Mouse (Mus musculus): ENCODE data around the gene Rexo1. TPM values are rescaled to one million over a fixed set of nuclear protein-coding genes. Genes with fewer than 3 reads are reported as not detected.
"Not testable (repeated sequence)": the region's sequence is repeated elsewhere in the genome, so short reads cannot be mapped to it uniquely, and the experiment has no call there.

Gene Rexo1
- polyA plus RNA-seq, 1 experiment from 2014 or later, result 7.1 TPM

GRCm38 (mm10) chr10:80606737-80607350 is 45.5 kb upstream of the Rexo1 start:
- no peak overlapping the region; the same call in 1 of the 2 replicates for H3K27ac ChIP-seq (replicated peaks)
- peaks cover 9% of the 10 kb centered on the region for H3K36me3 ChIP-seq (ENCODE audit: control insufficient read depth, insufficient read depth, low read length)
- TF ChIP-seq EP300 (optimal IDR thresholded peaks at IDR 0.05), result no peak
- TF ChIP-seq CTCF (IDR thresholded peaks at IDR 0.05; ENCODE audit: low read depth), result no peak
- no peak for DNase-seq (ENCODE audit: low spot score)
- no peak overlapping the region for H3K4me3 ChIP-seq (ENCODE audit: low read depth, low read length)
- no peaks in the 10 kb centered on the region for H3K9me3 ChIP-seq (ENCODE audit: control insufficient read depth, low read length)
- WGBS, result 94% methylated on average over 34 of the region's 34 CpGs
- H3K27me3 ChIP-seq (ENCODE audit: control insufficient read depth, insufficient read depth, low read length), result no peaks in the 10 kb centered on the region
- no peak for ATAC-seq (ENCODE audit: low FRiP score, low TSS enrichment)
- H3K9ac ChIP-seq (ENCODE audit: low read length), result no peak overlapping the region
- no peak overlapping the region for H3K4me2 ChIP-seq (replicated peaks; ENCODE audit: low read depth)
- H3K4me1 ChIP-seq (replicated peaks; ENCODE audit: control insufficient read depth, insufficient read depth), result peaks cover 3% of the 10 kb centered on the region; the same call in 1 of the 2 replicates

GRCm38 (mm10) chr10:80606306-80606705 is 44.9 kb upstream of the Rexo1 start:
- Histone ChIP-seq H3K27ac (replicated peaks) (peak overlapping the region; percentile 18; the same call in 1 of the 2 replicates), H3K27me3 (ENCODE audit: control insufficient read depth, insufficient read depth, low read length) (no peaks in the 10 kb centered on the region), H3K9ac (ENCODE audit: low read length) (peak overlapping the region; percentile 13; the same call in 1 of the 2 replicates), H3K36me3 (ENCODE audit: control insufficient read depth, insufficient read depth, low read length) (peaks cover 9% of the 10 kb centered on the region), H3K4me3 (ENCODE audit: low read depth, low read length) (no peak overlapping the region), H3K9me3 (ENCODE audit: control insufficient read depth, low read length) (no peaks in the 10 kb centered on the region), H3K4me2 (replicated peaks; ENCODE audit: low read depth) (no peak overlapping the region), H3K4me1 (replicated peaks; ENCODE audit: control insufficient read depth, insufficient read depth) (peaks cover 3% of the 10 kb centered on the region; the same call in 1 of the 2 replicates)
- 62% methylated on average over 20 of the region's 23 CpGs for WGBS
- DNase-seq (ENCODE audit: low spot score), result peak; percentile 87
- peak; percentile 60 for ATAC-seq (ENCODE audit: low FRiP score, low TSS enrichment)
- TF ChIP-seq EP300 (optimal IDR thresholded peaks at IDR 0.05) (no peak), CTCF (IDR thresholded peaks at IDR 0.05; ENCODE audit: low read depth) (no peak)

GRCm38 (mm10) chr10:80605721-80606120 is 44.4 kb upstream of the Rexo1 start, which contains the start of gene Gm49322:
Gene Gm49322 (plus strand): TSS chr10:80606021.
- Histone ChIP-seq H3K27ac (replicated peaks) (peak within 1 kb of the TSS; percentile 18; the same call in 1 of the 2 replicates), H3K9ac (ENCODE audit: low read length) (peak within 1 kb of the TSS; percentile 13; the same call in 1 of the 2 replicates)
- ATAC-seq (ENCODE audit: low FRiP score, low TSS enrichment); DNase-seq (ENCODE audit: low spot score); H3K4me2 ChIP-seq (replicated peaks; ENCODE audit: low read depth); H3K9me3 ChIP-seq (ENCODE audit: control insufficient read depth, low read length); H3K27me3 ChIP-seq (ENCODE audit: control insufficient read depth, insufficient read depth, low read length); H3K4me3 ChIP-seq (ENCODE audit: low read depth, low read length); H3K36me3 ChIP-seq (ENCODE audit: control insufficient read depth, insufficient read depth, low read length); H3K4me1 ChIP-seq (replicated peaks; ENCODE audit: control insufficient read depth, insufficient read depth): not testable (repeated sequence)
- 84% methylated on average over 4 of the region's 4 CpGs for WGBS

DNA sequence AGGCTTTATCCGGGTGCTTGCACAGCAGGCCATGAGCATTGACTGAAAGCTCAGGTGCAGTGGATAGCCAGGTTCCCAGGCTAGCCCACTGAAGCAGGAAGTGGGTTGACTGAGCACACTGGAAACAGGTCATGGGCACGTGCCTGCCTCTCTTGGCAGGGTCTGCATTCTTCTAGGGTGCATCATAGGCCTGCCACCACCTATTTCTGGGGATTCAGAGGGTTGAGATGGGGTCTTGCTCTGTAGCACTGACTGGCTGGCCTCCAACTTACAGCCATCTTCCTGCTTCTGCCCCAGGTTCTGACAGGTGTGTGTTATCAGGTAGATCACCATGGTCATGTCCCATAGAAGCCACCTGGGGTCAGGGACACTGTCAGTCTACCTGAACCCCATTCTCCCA is 43.6 kb upstream of the Rexo1 start:
- Histone ChIP-seq H3K9ac (ENCODE audit: low read length) (no peak overlapping the region), H3K27me3 (ENCODE audit: control insufficient read depth, insufficient read depth, low read length) (no peaks in the 10 kb centered on the region), H3K4me2 (replicated peaks; ENCODE audit: low read depth) (no peak overlapping the region), H3K9me3 (ENCODE audit: control insufficient read depth, low read length) (no peaks in the 10 kb centered on the region), H3K4me1 (replicated peaks; ENCODE audit: control insufficient read depth, insufficient read depth) (peaks cover 3% of the 10 kb centered on the region; the same call in 1 of the 2 replicates), H3K36me3 (ENCODE audit: control insufficient read depth, insufficient read depth, low read length) (peaks cover 9% of the 10 kb centered on the region), H3K27ac (replicated peaks) (no peak overlapping the region), H3K4me3 (ENCODE audit: low read depth, low read length) (no peak overlapping the region)
- ATAC-seq (ENCODE audit: low FRiP score, low TSS enrichment) (no peak), DNase-seq (ENCODE audit: low spot score) (no peak)
- TF ChIP-seq CTCF (IDR thresholded peaks at IDR 0.05; ENCODE audit: low read depth) (no peak), EP300 (optimal IDR thresholded peaks at IDR 0.05) (no peak)
- WGBS, result 86% methylated on average over 2 of the region's 2 CpGs

- H3K27ac ChIP-seq (replicated peaks), result peak overlapping the region; percentile 91
- TF ChIP-seq EP300 (optimal IDR thresholded peaks at IDR 0.05) (no peak), CTCF (IDR thresholded peaks at IDR 0.05; ENCODE audit: low read depth) (no peak)
- H3K9me3 ChIP-seq (ENCODE audit: control insufficient read depth, low read length), result no peaks in the 10 kb centered on the region
- H3K4me1 ChIP-seq (replicated peaks; ENCODE audit: control insufficient read depth, insufficient read depth), result peaks cover 3% of the 10 kb centered on the region; the same call in 1 of the 2 replicates
- peak overlapping the region; percentile 70; the same call in 1 of the 2 replicates for H3K4me3 ChIP-seq (ENCODE audit: low read depth, low read length)
- H3K36me3 ChIP-seq (ENCODE audit: control insufficient read depth, insufficient read depth, low read length), result peaks cover 7% of the 10 kb centered on the region
- DNase-seq (ENCODE audit: low spot score), result no peak
- 60% methylated on average over 7 of the region's 7 CpGs for WGBS
- no peaks in the 10 kb centered on the region for H3K27me3 ChIP-seq (ENCODE audit: control insufficient read depth, insufficient read depth, low read length)
- no peak for ATAC-seq (ENCODE audit: low FRiP score, low TSS enrichment)
- peak overlapping the region; percentile 91 for H3K4me2 ChIP-seq (replicated peaks; ENCODE audit: low read depth)
- H3K9ac ChIP-seq (ENCODE audit: low read length), result peak overlapping the region; percentile 68
Observed at GRCm38 (mm10) chr10:80604001-80604509, 42.7 kb upstream of the Rexo1 start.

GRCm38 (mm10) chr10:80603364-80603763 is 42.0 kb upstream of the Rexo1 start:
- no peaks in the 10 kb centered on the region for H3K9me3 ChIP-seq (ENCODE audit: control insufficient read depth, low read length)
- H3K4me2 ChIP-seq (replicated peaks; ENCODE audit: low read depth), result peak overlapping the region; percentile 91
- TF ChIP-seq EP300 (optimal IDR thresholded peaks at IDR 0.05) (no peak), CTCF (IDR thresholded peaks at IDR 0.05; ENCODE audit: low read depth) (no peak)
- WGBS, result 27% methylated on average over 7 of the region's 7 CpGs
- peaks cover 6% of the 10 kb centered on the region for H3K36me3 ChIP-seq (ENCODE audit: control insufficient read depth, insufficient read depth, low read length)
- ATAC-seq (ENCODE audit: low FRiP score, low TSS enrichment) (no peak), DNase-seq (ENCODE audit: low spot score) (no peak)
- H3K9ac ChIP-seq (ENCODE audit: low read length), result peak overlapping the region; percentile 68
- H3K4me3 ChIP-seq (ENCODE audit: low read depth, low read length), result peak overlapping the region; percentile 70
- H3K27me3 ChIP-seq (ENCODE audit: control insufficient read depth, insufficient read depth, low read length), result no peaks in the 10 kb centered on the region
- H3K4me1 ChIP-seq (replicated peaks; ENCODE audit: control insufficient read depth, insufficient read depth), result peaks cover 3% of the 10 kb centered on the region; the same call in 1 of the 2 replicates
- H3K27ac ChIP-seq (replicated peaks), result peak overlapping the region; percentile 91

Measured in stomach, postnatal 0 days (tissue).